Mouse (Mus musculus): ENCODE data around the gene Gm42906.

- TF ChIP-seq POLR2A (IDR thresholded peaks at IDR 0.05; ENCODE audit: insufficient read depth, low read depth, low read length) (no peak), CTCF (IDR thresholded peaks at IDR 0.05; ENCODE audit: insufficient read depth, low read depth, low read length) (no peak)
Observed at GRCm38 (mm10) chr5:151046917-151047316, 381.0 kb downstream of the Gm42906 start.

Measured in olfactory bulb, adult 2 months (tissue).